Comparison of ENCODE assay signal across 10 mouse cellular contexts in the genomic region with DNA sequence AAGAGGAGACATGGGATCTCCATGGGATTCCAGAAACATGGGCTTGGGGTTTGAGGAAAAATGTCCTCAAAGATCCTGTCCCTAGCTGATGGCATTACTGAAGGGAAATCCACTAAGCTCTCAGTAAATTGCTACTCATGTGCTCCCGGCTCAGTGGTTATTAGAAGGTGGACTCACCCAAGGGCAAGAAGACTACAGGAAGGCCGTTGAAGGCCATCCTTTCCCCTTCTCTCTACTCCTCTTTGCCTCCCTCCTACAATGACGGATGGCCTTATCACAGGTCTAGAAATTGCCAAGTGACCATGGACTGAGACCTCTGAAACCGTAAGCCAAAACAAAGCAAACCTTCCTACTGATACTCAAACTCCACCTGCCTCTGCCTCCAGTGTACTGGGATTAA. TPM values are rescaled to one million over a fixed set of nuclear protein-coding genes. Genes with fewer than 3 reads are reported as not detected.
DNase-seq lines count a peak whose midpoint lies in the region; ATAC-seq and TF ChIP-seq lines count a peak whose summit lies in the region.
"Had no signal": no experiment of that assay in that cellular context is flagged by ENCODE, and none has a peak within 500 bp of the region (broad histone marks: within the 10 kb centered on the region; RNA-seq: fewer than 3 reads in every experiment).

No protein-coding gene starts in this region.

- no peaks in the 10 kb centered on the region for H3K27me3 ChIP-seq in heart, embryonic 16.5 days (ENCODE audit: control insufficient read depth, insufficient read depth, low read length)
- no peaks in the 10 kb centered on the region for H3K27me3 ChIP-seq in neural tube, embryonic 13.5 days
- no peaks in the 10 kb centered on the region for H3K27me3 ChIP-seq in limb, embryonic 15.5 days
- no peaks in the 10 kb centered on the region for H3K27me3 ChIP-seq in stomach, postnatal 0 days (ENCODE audit: control insufficient read depth, insufficient read depth, low read length)
- H3K27me3 ChIP-seq: limb, embryonic 12.5 days had no signal

- H3K9ac ChIP-seq in heart, embryonic 16.5 days (ENCODE audit: low read length) = peak overlapping the region; percentile 51
- 0 out of 2 replicates have a peak overlapping the region, but pooled peaks have one; percentile 22 for H3K9ac ChIP-seq in neural tube, embryonic 13.5 days
- no peak overlapping the region for H3K9ac ChIP-seq in limb, embryonic 15.5 days
- H3K9ac ChIP-seq in stomach, postnatal 0 days (ENCODE audit: low read length) = no peak overlapping the region
- H3K9ac ChIP-seq: limb, embryonic 12.5 days had no signal

- TF ChIP-seq CTCF in stomach, postnatal 0 days (IDR thresholded peaks at IDR 0.05; ENCODE audit: low read depth) = no peak

- no peaks in the 10 kb centered on the region; the same call in 1 of the 2 replicates for H3K9me3 ChIP-seq in heart, embryonic 16.5 days (replicated peaks; ENCODE audit: control insufficient read depth, low read length)
- no peaks in the 10 kb centered on the region for H3K9me3 ChIP-seq in neural tube, embryonic 13.5 days
- H3K9me3 ChIP-seq in limb, embryonic 15.5 days = no peaks in the 10 kb centered on the region
- no peaks in the 10 kb centered on the region for H3K9me3 ChIP-seq in stomach, postnatal 0 days (ENCODE audit: control insufficient read depth, low read length)
- H3K9me3 ChIP-seq: limb, embryonic 12.5 days had no signal

- ATAC-seq in heart, embryonic 16.5 days (replicated peaks; ENCODE audit: extremely low read depth, insufficient read depth, low FRiP score) = no peak
- ATAC-seq in neural tube, embryonic 13.5 days (ENCODE audit: low read depth) = no peak
- ATAC-seq in limb, embryonic 15.5 days (ENCODE audit: insufficient number of reproducible peaks, low FRiP score, low TSS enrichment, low read depth) = no peak
- ATAC-seq in stomach, postnatal 0 days (ENCODE audit: low FRiP score, low TSS enrichment) = no peak

- H3K27ac ChIP-seq in heart, embryonic 16.5 days (ENCODE audit: low read length) = peak overlapping the region; percentile 84
- peak overlapping the region; percentile 76 for H3K27ac ChIP-seq in neural tube, embryonic 13.5 days (replicated peaks)
- H3K27ac ChIP-seq in limb, embryonic 15.5 days = peak overlapping the region; percentile 65
- H3K27ac ChIP-seq in stomach, postnatal 0 days (replicated peaks) = peak overlapping the region; percentile 82
- H3K27ac ChIP-seq: limb, embryonic 12.5 days had no signal

- no peak for DNase-seq in heart, adult 9 months (ENCODE audit: low spot score in 2 of 2)
- no peak for DNase-seq in neural tube, embryonic 10.5 days (ENCODE audit: extremely low spot score, low spot score)
- DNase-seq in stomach, postnatal 0 days (ENCODE audit: low spot score) = peak; percentile 11
- DNase-seq in right cerebral cortex, postnatal 4 days = no peak
- DNase-seq in frontal cortex, postnatal 14 days (ENCODE audit: low spot score in 2 of 2) = no peak
- DNase-seq: embryo, embryonic 11 days had no signal

- H3K4me1 ChIP-seq in heart, embryonic 16.5 days (ENCODE audit: control insufficient read depth, insufficient read depth, low read length) = peaks cover 30% of the 10 kb centered on the region
- peaks cover 43% of the 10 kb centered on the region for H3K4me1 ChIP-seq in neural tube, embryonic 13.5 days (replicated peaks)
- peaks cover 27% of the 10 kb centered on the region for H3K4me1 ChIP-seq in limb, embryonic 15.5 days
- 0 out of 2 replicates have a peak, but pooled peaks cover 2% of the 10 kb centered on the region for H3K4me1 ChIP-seq in stomach, postnatal 0 days (replicated peaks; ENCODE audit: control insufficient read depth, insufficient read depth)

- TF ChIP-seq EP300 in stomach, postnatal 0 days (optimal IDR thresholded peaks at IDR 0.05) = no peak

- WGBS in heart, embryonic 16.5 days = 86% methylated on average over 4 of the region's 4 CpGs
- WGBS in neural tube, embryonic 13.5 days = 89% methylated on average over 4 of the region's 4 CpGs
- WGBS in limb, embryonic 15.5 days = 90% methylated on average over 4 of the region's 4 CpGs
- 83% methylated on average over 4 of the region's 4 CpGs for WGBS in stomach, postnatal 0 days

- H3K36me3 ChIP-seq in heart, embryonic 16.5 days (ENCODE audit: control insufficient read depth, insufficient read depth) = peaks cover 66% of the 10 kb centered on the region
- peaks cover 87% of the 10 kb centered on the region for H3K36me3 ChIP-seq in neural tube, embryonic 13.5 days
- H3K36me3 ChIP-seq in limb, embryonic 15.5 days = peaks cover 86% of the 10 kb centered on the region
- peaks cover 30% of the 10 kb centered on the region for H3K36me3 ChIP-seq in stomach, postnatal 0 days (ENCODE audit: control insufficient read depth, insufficient read depth, low read length)

- no peak overlapping the region for H3K4me3 ChIP-seq in heart, embryonic 16.5 days (ENCODE audit: low read length)
- H3K4me3 ChIP-seq in neural tube, embryonic 13.5 days = no peak overlapping the region
- no peak overlapping the region for H3K4me3 ChIP-seq in limb, embryonic 15.5 days
- H3K4me3 ChIP-seq in stomach, postnatal 0 days (ENCODE audit: low read depth, low read length) = no peak overlapping the region
- H3K4me3 ChIP-seq: limb, embryonic 12.5 days had no signal

- H3K4me2 ChIP-seq in heart, embryonic 16.5 days (ENCODE audit: low read depth, low read length) = no peak overlapping the region
- no peak overlapping the region for H3K4me2 ChIP-seq in neural tube, embryonic 13.5 days
- no peak overlapping the region for H3K4me2 ChIP-seq in limb, embryonic 15.5 days
- H3K4me2 ChIP-seq in stomach, postnatal 0 days (replicated peaks; ENCODE audit: low read depth) = no peak overlapping the region
- H3K4me2 ChIP-seq: limb, embryonic 12.5 days had no signal

RNA-seq across cellular contexts. Expression of a gene that starts 6.3 kb away (rescaled TPM):
- 54.2 and 55.9 TPM in 2 replicates for polyA plus RNA-seq in heart, embryonic 16.5 days (2015; fragmentation: Nextera tagmentation; extraction: Ambion mirVana)
- polyA plus RNA-seq in neural tube, embryonic 13.5 days (2015; fragmentation: Nextera tagmentation; extraction: Ambion mirVana) = 95.5 and 104 TPM in 2 replicates
- polyA plus RNA-seq in limb, embryonic 15.5 days (2015; fragmentation: Nextera tagmentation; extraction: Ambion mirVana) = 53.7 and 62.8 TPM in 2 replicates
- polyA plus RNA-seq in stomach, postnatal 0 days (2015; fragmentation: Nextera tagmentation; extraction: Ambion mirVana) = 31.9 and 33.0 TPM in 2 replicates

RNA-seq across cellular contexts. Expression of a gene that starts 41.0 kb away (rescaled TPM):
- polyA plus RNA-seq in heart, embryonic 16.5 days (2015; fragmentation: Nextera tagmentation; extraction: Ambion mirVana) = 1.3 and 1.7 TPM in 2 replicates
- 1.6 and 1.9 TPM in 2 replicates for polyA plus RNA-seq in neural tube, embryonic 13.5 days (2015; fragmentation: Nextera tagmentation; extraction: Ambion mirVana)
- polyA plus RNA-seq in limb, embryonic 15.5 days (2015; fragmentation: Nextera tagmentation; extraction: Ambion mirVana) = 1.7 and 2.7 TPM in 2 replicates
- polyA plus RNA-seq in stomach, postnatal 0 days (2015; fragmentation: Nextera tagmentation; extraction: Ambion mirVana) = 4.6 and 4.8 TPM in 2 replicates

Comparison
In these comparisons a context has a peak if more than half of its experiments do, and no peak if none do; other contexts are left out.
1. H3K9ac ChIP-seq: peak in heart, embryonic 16.5 days (single experiment) and neural tube, embryonic 13.5 days (single experiment); none in limb, embryonic 15.5 days (single experiment) and stomach, postnatal 0 days (single experiment).
2. Peak in every context shown above with its lines, with median percentiles within 50 percentile points of each other: H3K27ac ChIP-seq.